Mouse (Mus musculus) intestine, postnatal 0 days (tissue): ENCODE measurements around the gene Immt. TPM values are rescaled to one million over a fixed set of nuclear protein-coding genes. Genes with fewer than 3 reads are reported as not detected.

ENCODE experiments used
- ATAC-seq: fragments of 200-750 bp; cut with Nextera tagmentation; 2 replicates; pipeline ENCODE4 v1.8.0; 2017; ENCODE audit warnings: mild to moderate bottlenecking, moderate TSS enrichment, moderate library complexity
- H3K27ac ChIP-seq: fragments of 300-500 bp; sonication (generic); 2 replicates; pipeline ENCODE4 v1.5.1; 2014; ENCODE audit warnings: mild to moderate bottlenecking, low read depth, low read length, moderate library complexity
- H3K27me3 ChIP-seq: fragments of 300-500 bp; sonication (generic); replicated peaks from 2 replicates; pipeline ENCODE4 v1.6.1; 2014; ENCODE audit warnings: low read length, mixed read lengths; ENCODE audit not compliant: control insufficient read depth, insufficient read depth
- H3K36me3 ChIP-seq: fragments of 300-500 bp; sonication (generic); 2 replicates; pipeline ENCODE4 v1.6.1; 2014; ENCODE audit warnings: mild to moderate bottlenecking, moderate library complexity; ENCODE audit not compliant: control insufficient read depth, insufficient read depth
- H3K4me1 ChIP-seq: fragments of 300-500 bp; sonication (generic); replicated peaks from 2 replicates; pipeline ENCODE4 v1.6.1; 2014; ENCODE audit warnings: antibody characterized with exemption, low read length, mixed read lengths; ENCODE audit not compliant: control insufficient read depth, insufficient read depth
- H3K4me2 ChIP-seq: fragments of 300-500 bp; sonication (generic); replicated peaks from 2 replicates; pipeline ENCODE4 v1.6.1; 2014; ENCODE audit warnings: low read depth, mild to moderate bottlenecking, moderate library complexity
- H3K4me3 ChIP-seq: fragments of 300-500 bp; sonication (generic); 2 replicates; pipeline ENCODE4 v1.5.1; 2014; ENCODE audit warnings: low read depth, low read length
- H3K9ac ChIP-seq: fragments of 300-500 bp; sonication (generic); 2 replicates; pipeline ENCODE4 v1.6.1; 2014; ENCODE audit warnings: mild to moderate bottlenecking, low read depth, low read length
- H3K9me3 ChIP-seq: fragments of 300-500 bp; sonication (generic); 2 replicates; pipeline ENCODE4 v1.6.1; 2016; ENCODE audit warnings: mixed run types; ENCODE audit not compliant: control insufficient read depth
- CTCF ChIP-seq: sonication (generic); IDR thresholded peaks from 2 replicates; pipeline ENCODE4 v1.5.1; 2016; ENCODE audit warnings: low read depth, mild to moderate bottlenecking, control low read depth, antibody characterized with exemption, moderate library complexity
- WGBS: fragments of 180-500 bp; shearing (Covaris S2); extraction: QIAGEN DNeasy Blood & Tissue Kit; methylation state at CpG from one replicate; pipeline ENCODE4 v1.1.7; 2014; 5-methylcytosine and 5-hydroxymethylcytosine counted together
- polyA plus RNA-seq: library from polyadenylated mRNA; unstranded; fragments of >200 nt; fragmentation: Nextera tagmentation; extraction: Ambion mirVana; gene quantifications from 2 replicates; pipeline ENCODE4 v1.2.1, GENCODE M21; 2015

Immt gene
- polyA plus RNA-seq, 1 experiment from 2014 or later: 180 TPM

- 85% methylated on average over 5 of the region's 5 CpGs for WGBS
- no peak for TF ChIP-seq CTCF
- no peak overlapping the region for H3K9ac ChIP-seq
- H3K27ac ChIP-seq: no peak overlapping the region
- ATAC-seq: no peak
- peaks cover 31% of the 10 kb centered on the region for H3K36me3 ChIP-seq
- no peak overlapping the region for H3K4me3 ChIP-seq
- no peaks in the 10 kb centered on the region for H3K27me3 ChIP-seq
- H3K9me3 ChIP-seq: no peaks in the 10 kb centered on the region
- no peak overlapping the region for H3K4me2 ChIP-seq
- peaks cover 3% of the 10 kb centered on the region for H3K4me1 ChIP-seq
These were observed 11.3 kb upstream of the Immt start for GRCm38 (mm10) chr6:71819764-71820292.

GRCm38 (mm10) chr6:71823085-71823484, 8.0 kb upstream of the Immt start:
- no peaks in the 10 kb centered on the region for H3K27me3 ChIP-seq
- peak overlapping the region; percentile 85 for H3K4me3 ChIP-seq
- WGBS: 1% methylated on average over 7 of the region's 7 CpGs
- no peaks in the 10 kb centered on the region for H3K9me3 ChIP-seq
- H3K4me2 ChIP-seq: peak overlapping the region; percentile 74
- peaks cover 7% of the 10 kb centered on the region for H3K36me3 ChIP-seq
- TF ChIP-seq CTCF: no peak
- peaks cover 3% of the 10 kb centered on the region for H3K4me1 ChIP-seq
- H3K9ac ChIP-seq: peak overlapping the region; percentile 69
- ATAC-seq: no peak
- no peak overlapping the region for H3K27ac ChIP-seq

- Histone ChIP-seq H3K27me3 (no peaks in the 10 kb centered on the region), H3K9ac (peak overlapping the region; percentile 69), H3K4me1 (peaks cover 3% of the 10 kb centered on the region), H3K4me2 (peak overlapping the region; percentile 74), H3K36me3 (peaks cover 3% of the 10 kb centered on the region; the same call in 1 of the 2 replicates), H3K9me3 (no peaks in the 10 kb centered on the region), H3K4me3 (peak overlapping the region; percentile 85), H3K27ac (no peak overlapping the region)
- peak; percentile 89 for ATAC-seq
- no peak for TF ChIP-seq CTCF
- under 1% methylated on average over 19 of the region's 19 CpGs for whole genome bisulfite sequencing
These were observed 7.6 kb upstream of the Immt start for GRCm38 (mm10) chr6:71823488-71823887.

- H3K36me3 ChIP-seq: no peaks in the 10 kb centered on the region
- H3K9me3 ChIP-seq: no peaks in the 10 kb centered on the region
- H3K27ac ChIP-seq: no peak overlapping the region
- ATAC-seq: peak; percentile 21; the same call in 1 of the 2 replicates
- no peaks in the 10 kb centered on the region for H3K27me3 ChIP-seq
- TF ChIP-seq CTCF: no peak
- H3K4me1 ChIP-seq: peaks cover 3% of the 10 kb centered on the region
- peak overlapping the region; percentile 69 for H3K9ac ChIP-seq
- H3K4me3 ChIP-seq: peak overlapping the region; percentile 85
- peak overlapping the region; percentile 74 for H3K4me2 ChIP-seq
- 24% methylated on average over 3 of the region's 3 CpGs for WGBS
These were observed 7.2 kb upstream of the Immt start for GRCm38 (mm10) chr6:71823961-71824360.

- no peak for TF ChIP-seq CTCF
- 47% methylated on average over 1 of the region's 1 CpGs for WGBS
- Histone ChIP-seq H3K27ac (no peak within 1 kb of the TSS), H3K27me3 (no peaks in the 10 kb centered on the region), H3K9me3 (no peaks in the 10 kb centered on the region), H3K9ac (no peak within 1 kb of the TSS), H3K4me2 (no peak within 1 kb of the TSS), H3K36me3 (no peaks in the 10 kb centered on the region), H3K4me1 (peaks cover 3% of the 10 kb centered on the region), H3K4me3 (no peak within 1 kb of the TSS)
- ATAC-seq: no peak
These were observed 4.3 kb upstream of the Immt start, which contains the start of gene Mrpl35 for GRCm38 (mm10) chr6:71826869-71827268. Gene Mrpl35, minus strand, starts transcription at chr6:71826969.

- no peaks in the 10 kb centered on the region for H3K27me3 ChIP-seq
- H3K9me3 ChIP-seq: no peaks in the 10 kb centered on the region
- no peak overlapping the region for H3K9ac ChIP-seq
- 65% methylated on average over 9 of the region's 9 CpGs for WGBS
- H3K36me3 ChIP-seq: peaks cover 4% of the 10 kb centered on the region; the same call in 1 of the 2 replicates
- H3K4me3 ChIP-seq: no peak overlapping the region
- no peak for TF ChIP-seq CTCF
- no peak for ATAC-seq
- H3K27ac ChIP-seq: no peak overlapping the region
- no peaks in the 10 kb centered on the region; the same call in 1 of the 2 replicates for H3K4me1 ChIP-seq
- H3K4me2 ChIP-seq: no peak overlapping the region
These were observed 1.4 kb upstream of the Immt start for GRCm38 (mm10) chr6:71829768-71830167.
